Mouse (Mus musculus) right cerebral cortex, adult 2 months (tissue): Measurements from ENCODE around the gene Ajuba.
A peak's percentile ranks its signal among the peaks of the same experiment; 100 is the strongest.

Experiments used
- DNase-seq, 2 experiments: peaks; one replicate each; pipeline ENCODE4 v3.0.0; 2021 to 2022; ENCODE audit warnings: low spot score in 2 of 2

The Ajuba gene

GRCm38 (mm10) chr14:54592319-54592934 is 15.1 kb upstream of the Ajuba start:
- DNase-seq = peak; percentile 59 to 65

- DNase-seq = no peak
These were observed 13.7 kb upstream of the Ajuba start for GRCm38 (mm10) chr14:54591056-54591455.

GRCm38 (mm10) chr14:54583681-54584338 is 6.5 kb upstream of the Ajuba start:
- DNase-seq = peak; percentile 48 to 52

GRCm38 (mm10) chr14:54582536-54582935 is 5.2 kb upstream of the Ajuba start:
- no peak for DNase-seq

GRCm38 (mm10) chr14:54579638-54580037 is 2.3 kb upstream of the Ajuba start:
- no peak for DNase-seq

GRCm38 (mm10) chr14:54578063-54578462 is 705 bp upstream of the Ajuba start:
- peak in 1 of 2 experiments; percentile 27 for DNase-seq

- DNase-seq = no peak
These were observed 893 bp downstream of the Ajuba start for GRCm38 (mm10) chr14:54576241-54577088.

GRCm38 (mm10) chr14:54575631-54576030 is 1.7 kb downstream of the Ajuba start:
- no peak for DNase-seq

GRCm38 (mm10) chr14:54575031-54575430 is 2.3 kb downstream of the Ajuba start:
- no peak for DNase-seq

- DNase-seq = no peak
These were observed 3.1 kb downstream of the Ajuba start for GRCm38 (mm10) chr14:54574253-54574652.

- DNase-seq = no peak
These were observed 4.3 kb downstream of the Ajuba start for GRCm38 (mm10) chr14:54572790-54573736.

- no peak for DNase-seq
These were observed 5.2 kb downstream of the Ajuba start for GRCm38 (mm10) chr14:54572122-54572521.

- no peak for DNase-seq
These were observed 7.6 kb downstream of the Ajuba start for GRCm38 (mm10) chr14:54569451-54570392.

GRCm38 (mm10) chr14:54568694-54569414 is 8.5 kb downstream of the Ajuba start:
- peak; percentile 75 to 83 for DNase-seq

- DNase-seq = no peak
These were observed 16.7 kb downstream of the Ajuba start for GRCm38 (mm10) chr14:54560527-54561242.

- DNase-seq = no peak
These were observed 20.0 kb downstream of the Ajuba start for GRCm38 (mm10) chr14:54557330-54557729.

- DNase-seq = peak; percentile 59 to 67
These were observed 23.2 kb downstream of the Ajuba start, which contains the start of gene Haus4 for GRCm38 (mm10) chr14:54553975-54554769. Gene Haus4 (minus strand): TSS chr14:54554616.

GRCm38 (mm10) chr14:54553454-54553974 is 23.8 kb downstream of the Ajuba start:
- DNase-seq = no peak
